Mouse (Mus musculus) thymus, adult 2 months (tissue): ENCODE results near the gene Tnfsfm13.

ENCODE experiments used
- CTCF ChIP-seq: fragments of 200-500 bp; IDR thresholded peaks from 2 replicates; pipeline ENCODE4 v1.5.1; 2012; ENCODE audit warnings: mild to moderate bottlenecking, control low read depth, low read length, moderate library complexity, borderline replicate concordance; ENCODE audit not compliant: control insufficient read depth, poor library complexity, insufficient read depth; ENCODE audit errors: extremely low read depth
- POLR2A ChIP-seq: fragments of 200-500 bp; IDR thresholded peaks from 2 replicates; pipeline ENCODE4 v1.6.1; 2012; ENCODE audit warnings: mild to moderate bottlenecking, low read length, control low read depth, moderate library complexity; ENCODE audit not compliant: control insufficient read depth, poor library complexity, insufficient read depth; ENCODE audit errors: extremely low read depth

GRCm38 (mm10) chr11:69671726-69672124 is 24.2 kb downstream of the Tnfsfm13 start:
- TF ChIP-seq POLR2A (no peak), CTCF (no peak)
